Mouse (Mus musculus) liver (tissue): ENCODE measurements at regions not wholly inside any gene's neighbourhood (a gene's known extent, or its start where the extent isn't known, plus 50 kb on each side); places are given as distances from the start of the nearest gene placed in this dataset.
A peak's percentile ranks its signal among the peaks of the same experiment; 100 is the strongest.

Experiments used
- DNase-seq: peaks from one replicate; pipeline ENCODE4 v3.0.0-alpha.2; 2020; ENCODE audit warnings: mixed read lengths

GRCm38 (mm10) chrX:11387200-11387940 lies 59.7 kb downstream of the H2al1j start:
- no peak for DNase-seq

DNA sequence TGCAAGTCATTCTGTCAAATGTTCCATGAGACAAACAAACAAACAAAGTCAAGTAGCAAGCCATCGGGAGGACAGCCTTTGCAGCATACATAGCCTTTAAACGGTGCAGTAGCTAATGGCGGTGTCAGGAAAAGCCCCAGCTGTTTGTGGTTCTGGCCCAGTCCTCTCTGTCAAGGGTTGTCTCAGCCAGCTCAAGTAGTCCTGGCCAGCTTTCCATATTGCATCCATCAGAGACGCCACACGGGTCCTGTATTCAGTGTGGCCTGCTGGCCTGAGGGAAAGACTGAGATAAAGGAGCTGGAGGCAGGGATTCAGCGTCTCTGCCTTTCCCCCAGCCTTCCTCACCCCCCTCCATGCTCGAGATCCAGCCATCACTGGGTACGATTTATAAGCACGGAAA lies 61.2 kb downstream of the H2al1j start:
- no peak for DNase-seq

DNA sequence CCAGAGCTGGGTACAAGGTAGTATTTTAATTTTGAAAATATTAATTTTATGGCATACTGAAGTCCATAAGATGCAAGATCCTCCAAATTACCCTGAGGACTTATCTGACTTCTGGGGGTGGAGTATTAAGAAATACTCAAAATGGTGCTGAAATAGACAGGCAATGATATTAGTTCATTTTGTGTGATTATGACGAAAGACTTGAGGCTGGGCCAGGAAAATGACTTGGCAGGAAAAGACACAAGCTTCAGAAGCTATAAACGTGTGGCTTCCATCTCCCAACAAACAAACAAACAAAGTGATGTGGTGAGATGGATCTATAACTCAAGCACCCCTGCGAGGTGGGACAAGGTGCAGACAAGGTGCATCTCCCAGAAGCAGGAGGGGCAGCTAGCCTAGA lies 72.8 kb downstream of the H2al1j start:
- DNase-seq: no peak

- DNase-seq: no peak
These were observed 76.7 kb downstream of the H2al1j start for GRCm38 (mm10) chrX:11404369-11404768.

DNA sequence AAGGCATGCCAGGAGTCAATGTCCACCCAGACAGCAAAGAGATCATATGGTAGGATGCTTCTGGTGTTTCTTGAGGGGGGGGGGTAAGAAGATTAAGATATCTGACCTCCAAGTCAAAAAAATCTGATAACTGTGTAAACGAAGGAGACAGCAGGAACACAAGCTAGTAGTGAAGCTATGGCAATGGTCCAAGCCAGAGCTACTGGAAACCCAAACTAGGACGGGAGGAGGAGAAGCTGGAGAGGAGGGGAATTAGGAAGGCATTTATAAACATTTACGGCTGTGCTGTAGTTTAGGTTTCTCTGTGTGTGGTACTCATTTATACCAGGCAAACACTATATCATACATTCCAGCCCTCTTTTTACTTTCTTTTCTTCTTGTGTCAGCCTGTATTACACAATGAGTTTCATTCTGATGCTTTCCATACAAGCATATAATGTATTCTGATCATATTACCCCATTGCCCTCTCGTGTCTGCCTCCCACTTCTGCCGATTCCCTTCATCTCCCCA lies 84.7 kb downstream of the H2al1j start:
- no peak for DNase-seq

GRCm38 (mm10) chrX:11415662-11416061 lies 88.0 kb downstream of the H2al1j start:
- peak; percentile 5 for DNase-seq

DNA sequence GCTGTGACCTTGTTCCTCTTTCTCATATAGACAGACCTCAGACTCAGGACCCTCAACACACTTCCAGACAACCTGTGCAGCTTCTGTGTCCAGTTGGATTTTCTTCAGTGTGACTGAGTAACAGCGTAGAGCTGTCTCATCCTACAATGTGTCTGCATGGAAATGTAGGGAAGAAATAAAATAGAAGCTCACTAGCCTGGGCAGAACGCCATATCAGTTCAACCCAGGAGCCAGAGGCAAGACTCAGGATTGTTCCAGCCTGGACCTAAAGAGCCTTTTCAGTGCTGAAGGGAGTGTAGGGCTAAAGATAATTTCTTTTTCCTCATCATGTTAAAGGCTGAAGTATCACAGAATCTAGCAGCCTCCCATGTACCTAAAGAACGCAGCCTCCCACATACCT lies 88.9 kb downstream of the H2al1j start:
- no peak for DNase-seq

- no peak for DNase-seq
These were observed 90.2 kb downstream of the H2al1j start for GRCm38 (mm10) chrX:11417861-11418260.

GRCm38 (mm10) chrX:11418261-11418660 lies 90.6 kb downstream of the H2al1j start:
- DNase-seq: no peak

DNA sequence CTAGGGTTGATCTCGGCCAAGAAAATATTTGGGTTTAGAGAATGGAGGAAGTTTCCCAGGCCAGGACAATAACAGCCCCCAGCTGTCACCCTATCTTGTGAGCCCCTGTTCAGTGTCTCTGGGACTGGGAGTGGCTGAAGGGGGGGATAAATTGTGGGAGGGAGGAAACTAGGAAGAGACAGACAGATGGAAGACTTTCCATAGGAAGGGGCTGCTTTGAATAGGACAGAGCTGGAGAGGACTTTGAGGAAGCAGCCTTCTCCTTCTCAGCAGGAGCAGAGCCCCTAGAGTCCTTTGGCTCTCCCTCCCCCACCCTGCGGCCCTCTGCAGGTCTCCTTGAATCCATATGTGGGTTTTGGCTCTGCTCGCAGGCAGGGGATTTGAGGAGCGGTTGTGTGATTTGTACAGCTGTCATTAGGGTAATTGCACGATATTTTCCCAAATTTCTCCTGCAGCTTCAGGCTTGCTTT lies 91.6 kb downstream of the H2al1j start:
- peak; percentile 14 for DNase-seq

DNA sequence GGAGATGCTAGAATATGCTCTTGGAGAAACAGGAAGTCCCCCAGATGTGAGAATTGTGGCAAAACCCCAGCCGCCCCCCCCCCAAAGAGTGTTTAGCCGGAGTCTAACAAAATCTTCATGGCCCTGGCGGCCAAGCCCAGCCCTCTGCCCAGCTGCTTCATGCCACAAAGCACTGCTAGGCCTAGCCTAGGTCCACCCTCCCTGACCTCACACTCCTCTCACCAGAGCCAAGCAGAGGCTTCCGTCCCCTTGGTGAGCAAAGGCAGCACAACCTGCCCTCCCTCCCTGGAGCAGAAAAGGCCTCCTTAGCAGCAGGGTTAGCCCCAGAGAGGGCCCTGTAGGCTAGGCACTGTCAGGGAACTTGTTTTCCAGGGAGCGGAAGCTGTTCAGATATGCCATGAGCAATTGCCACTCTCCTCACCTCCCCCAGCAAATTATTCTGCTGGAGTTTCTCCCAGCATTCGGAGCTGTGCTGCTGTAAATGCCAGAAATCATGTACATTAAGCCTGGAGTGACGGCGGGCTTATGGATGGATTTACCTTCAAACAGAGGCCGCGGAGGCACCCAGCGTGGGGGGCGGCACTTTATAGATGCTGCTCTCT lies 104.9 kb downstream of the H2al1j start:
- peak; percentile 7 for DNase-seq

DNA sequence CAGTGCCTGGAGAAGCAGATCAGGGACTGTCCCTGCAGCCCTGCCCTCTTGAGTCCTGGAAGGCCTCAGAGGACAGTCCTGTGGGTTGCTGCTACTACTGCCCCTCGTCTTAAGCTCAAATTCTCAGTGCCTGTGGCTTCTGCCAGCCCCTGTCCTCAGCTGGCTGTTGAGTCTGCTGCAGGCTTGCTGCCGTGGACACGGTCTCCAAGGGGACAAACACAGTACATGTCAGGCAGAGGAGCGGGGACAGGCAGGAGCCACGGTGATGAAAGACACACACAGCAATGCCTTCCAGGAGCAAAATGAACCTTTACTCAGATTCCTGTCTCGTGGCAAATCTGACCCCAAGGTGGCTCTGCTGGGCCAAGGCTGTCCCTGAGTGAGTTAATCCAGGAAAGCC lies 107.7 kb downstream of the H2al1j start:
- DNase-seq: no peak

DNA sequence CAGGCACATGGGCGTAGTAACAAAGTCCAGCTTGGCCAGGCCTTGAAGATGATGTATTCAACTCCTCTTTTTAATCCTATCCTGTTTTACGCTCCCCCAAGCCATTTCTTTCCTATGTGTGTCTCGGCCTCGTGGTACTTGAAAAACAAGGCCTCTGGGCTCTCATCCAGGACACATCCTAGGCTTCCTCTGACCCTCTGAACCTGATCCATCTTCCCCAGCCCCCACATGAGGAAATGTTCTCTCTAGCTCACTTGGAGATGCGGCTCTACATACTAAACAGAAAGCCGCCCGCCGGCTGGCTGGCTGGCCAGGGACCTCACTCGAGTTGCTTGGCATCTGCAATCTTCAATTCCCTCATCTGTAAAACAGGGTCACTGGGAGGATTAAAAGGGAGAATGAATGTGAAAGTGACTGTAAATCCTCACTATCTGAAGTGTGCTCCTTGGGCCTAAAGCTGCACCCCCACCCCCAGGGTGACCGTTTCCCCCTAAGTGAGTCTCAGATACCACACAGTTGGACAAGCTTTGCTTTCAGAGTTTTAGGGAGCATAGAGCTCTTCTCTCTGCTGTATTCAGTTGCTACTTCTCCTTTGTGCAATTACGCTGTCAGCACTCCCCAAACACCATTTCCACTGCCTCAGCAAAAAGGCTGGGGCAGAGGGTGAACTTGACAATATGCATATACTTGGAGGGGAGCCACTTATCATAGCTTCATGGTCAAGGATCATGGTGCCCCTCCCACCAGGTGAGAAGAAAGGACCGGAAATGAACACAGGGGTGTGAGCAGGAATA lies 109.7 kb downstream of the H2al1j start:
- peak; percentile 5 for DNase-seq

- peak; percentile 22 for DNase-seq
These were observed 115.9 kb downstream of the H2al1j start for GRCm38 (mm10) chrX:11443543-11443942.

DNA sequence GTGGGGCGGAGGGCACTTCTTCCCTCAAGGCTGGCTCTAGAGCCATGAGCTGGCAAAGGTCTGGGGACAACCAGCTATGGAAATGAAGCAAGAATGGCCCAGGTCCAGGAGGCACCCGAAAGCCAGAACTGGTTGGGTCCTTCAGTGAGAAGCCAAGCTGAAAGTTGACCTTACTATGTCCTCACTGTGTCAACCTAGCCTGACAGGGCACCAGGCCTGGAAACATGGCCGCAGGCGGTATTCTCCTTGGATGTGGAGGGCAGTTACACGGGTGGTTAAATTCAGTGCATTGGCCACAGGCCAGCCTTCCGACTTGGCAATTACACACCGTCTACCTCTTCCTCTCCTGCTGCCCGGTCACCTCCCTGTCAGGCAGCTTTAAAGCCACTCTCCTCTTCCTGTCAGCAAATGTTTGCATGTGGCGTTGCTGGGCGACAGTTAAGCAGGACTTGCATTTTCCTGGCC lies 116.7 kb downstream of the H2al1j start:
- no peak for DNase-seq

GRCm38 (mm10) chrX:11448711-11449110 lies 121.1 kb downstream of the H2al1j start:
- DNase-seq: no peak

DNA sequence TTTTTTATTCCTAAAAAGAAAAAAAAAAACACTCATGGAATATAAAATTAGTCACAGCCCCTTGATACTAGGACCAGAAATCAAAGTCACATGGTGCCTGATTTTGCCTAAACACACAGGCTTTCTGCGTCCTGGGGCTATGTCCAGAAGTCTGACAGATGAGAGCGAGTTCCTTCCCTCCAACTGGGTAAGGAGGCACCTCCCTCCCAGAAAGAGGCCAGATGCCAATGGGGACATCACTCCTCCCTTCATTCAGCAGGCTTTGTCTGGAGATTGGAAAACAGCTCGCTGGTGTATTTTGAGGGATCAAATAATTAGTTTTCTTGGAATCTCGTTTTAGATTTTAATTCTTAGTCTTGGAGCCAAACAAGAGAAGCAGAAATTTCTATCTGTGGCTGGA lies 130.9 kb downstream of the H2al1j start:
- no peak for DNase-seq

DNA sequence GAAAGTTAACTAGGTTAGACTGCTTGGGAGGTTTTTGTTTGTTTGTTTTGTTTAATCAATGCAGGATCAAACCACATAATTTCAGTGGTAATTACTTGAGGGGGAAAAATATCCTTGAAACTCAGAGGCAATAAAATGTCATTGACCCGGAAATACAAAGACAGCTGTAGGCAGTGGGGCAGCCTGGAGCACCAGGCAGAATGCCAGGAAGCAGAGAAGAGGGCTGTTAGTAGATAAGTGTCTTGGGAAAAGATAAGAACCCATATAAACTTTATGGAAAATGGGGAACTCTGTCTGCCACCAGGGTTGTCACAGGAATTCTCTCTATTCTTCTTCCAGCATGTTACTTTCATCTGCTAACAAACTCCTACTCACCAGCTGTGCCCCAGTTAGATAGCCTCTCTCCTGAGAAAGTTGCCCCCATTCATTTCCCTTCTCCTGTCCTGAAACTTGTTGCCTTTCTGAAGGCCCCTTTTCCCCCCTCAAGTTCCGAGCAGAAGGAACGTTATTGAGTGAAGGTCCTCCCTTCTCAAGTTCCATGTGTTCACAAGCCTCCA lies 136.4 kb downstream of the H2al1j start:
- no peak for DNase-seq

- DNase-seq: no peak
These were observed 138.6 kb downstream of the H2al1j start for GRCm38 (mm10) chrX:11466191-11466590.

DNA sequence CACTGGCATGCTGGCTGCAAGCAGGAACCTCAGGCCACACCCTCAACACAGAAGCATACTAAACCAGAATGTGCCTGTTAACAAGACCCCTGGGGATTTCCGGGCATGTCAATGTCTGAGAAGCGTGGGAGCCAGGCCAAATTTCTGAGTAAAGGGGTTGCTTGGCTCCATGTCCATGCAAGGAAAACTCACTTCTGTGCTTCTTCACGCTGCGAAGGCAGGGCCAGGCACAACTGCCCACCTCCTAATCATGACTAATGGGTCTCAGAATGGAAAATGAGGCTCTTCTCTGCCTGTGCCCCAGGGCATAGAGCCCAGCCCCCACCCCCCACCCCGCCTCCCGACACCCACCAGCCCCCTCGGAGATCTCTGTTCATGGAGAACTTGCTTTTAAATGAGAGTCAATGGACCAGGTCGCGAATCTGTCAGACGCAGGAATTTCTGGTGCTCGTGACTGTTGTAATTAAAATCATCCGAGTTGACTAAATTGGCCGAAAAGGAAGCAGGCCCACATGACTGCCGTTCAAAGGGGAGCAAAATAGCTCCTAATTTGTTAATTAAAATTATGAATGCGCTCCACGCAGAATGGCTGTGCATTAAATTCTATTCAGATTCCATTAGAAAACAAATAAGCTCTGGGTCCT lies 152.2 kb downstream of the H2al1j start:
- no peak for DNase-seq

DNA sequence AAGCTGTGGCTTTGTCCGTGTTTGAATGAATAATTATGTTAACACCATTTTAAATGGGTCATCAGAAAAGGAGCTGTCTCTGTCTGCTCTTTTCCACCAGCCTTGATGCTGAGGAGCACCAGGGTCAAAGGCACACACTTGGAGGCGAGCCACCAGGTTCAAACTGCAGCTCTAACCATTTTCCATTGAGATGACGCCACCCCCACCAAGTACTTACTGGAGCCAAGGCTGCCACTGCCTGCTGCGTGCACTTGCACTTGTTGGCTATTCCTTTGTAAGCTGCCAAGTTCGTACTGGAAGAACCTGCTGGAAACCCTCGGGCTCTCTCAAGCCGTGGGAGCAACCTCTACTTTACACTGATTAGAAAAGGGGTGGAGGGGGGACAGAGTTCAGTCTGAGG lies 154.5 kb downstream of the H2al1j start:
- no peak for DNase-seq

DNA sequence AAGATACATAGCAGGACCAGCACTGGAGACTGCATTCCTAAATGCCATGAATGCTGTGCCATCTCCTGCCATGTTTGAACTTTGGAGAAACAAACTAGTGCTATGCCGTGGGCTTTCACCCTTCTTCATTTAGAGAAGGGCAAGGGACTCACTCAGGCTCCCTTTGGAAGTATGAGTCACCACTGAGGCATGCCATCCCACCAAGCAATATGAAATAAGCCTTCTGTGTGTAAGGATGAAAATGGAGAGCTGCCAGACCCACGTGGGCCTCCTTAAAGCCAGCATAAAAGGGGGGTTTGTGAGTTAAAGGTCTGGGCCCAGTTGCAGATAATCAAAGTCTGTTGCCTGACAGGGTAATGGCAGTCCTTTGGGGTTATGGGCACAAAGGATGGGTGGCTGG lies 159.0 kb downstream of the H2al1j start:
- no peak for DNase-seq

- no peak for DNase-seq
These were observed 160.3 kb downstream of the H2al1j start for GRCm38 (mm10) chrX:11487876-11488275.
